Mouse (Mus musculus): ENCODE data around the gene Cbx6. TPM values are rescaled to one million over a fixed set of nuclear protein-coding genes. Genes with fewer than 3 reads are reported as not detected.

Gene Cbx6
- polyA plus RNA-seq (2015; fragmentation: Nextera tagmentation; extraction: Ambion mirVana), result 39.1 and 39.7 TPM in 2 replicates

GRCm38 (mm10) chr15:79834130-79834880 is at the start of gene Cbx6, which contains the start of gene Npcd:
Cbx6 (minus strand) TSS chr15:79834688.
Npcd (minus strand) TSS chr15:79834237.
- H3K4me2 ChIP-seq (replicated peaks), result peak within 1 kb of the TSS; percentile 72
- H3K4me3 ChIP-seq (replicated peaks), result peak within 1 kb of the TSS; percentile 85
- H3K9me3 ChIP-seq, result no peaks in the 10 kb centered on the region
- WGBS, result 1% methylated on average over 58 of the region's 58 CpGs
- H3K27me3 ChIP-seq (replicated peaks), result no peaks in the 10 kb centered on the region
- peaks cover 25% of the 10 kb centered on the region for H3K4me1 ChIP-seq (replicated peaks)
- no peaks in the 10 kb centered on the region for H3K36me3 ChIP-seq
- ATAC-seq, result peak; percentile 92
- peak within 1 kb of the TSS; percentile 83 for H3K9ac ChIP-seq
- peak within 1 kb of the TSS; percentile 92 for H3K27ac ChIP-seq

- peak overlapping the region; percentile 31 for H3K9ac ChIP-seq
- peak overlapping the region; percentile 66 for H3K27ac ChIP-seq
- no peaks in the 10 kb centered on the region for H3K36me3 ChIP-seq
- peaks cover 6% of the 10 kb centered on the region for H3K4me1 ChIP-seq (replicated peaks)
- H3K4me2 ChIP-seq (replicated peaks), result peak overlapping the region; percentile 63
- peak overlapping the region; percentile 45 for H3K4me3 ChIP-seq (replicated peaks)
- H3K27me3 ChIP-seq (replicated peaks), result no peaks in the 10 kb centered on the region
- H3K9me3 ChIP-seq, result no peaks in the 10 kb centered on the region
- ATAC-seq, result peak; percentile 89
- WGBS, result under 1% methylated on average over 30 of the region's 30 CpGs
Observed at GRCm38 (mm10) chr15:79883352-79883822, 48.9 kb upstream of the Cbx6 start.

- Histone ChIP-seq H3K4me2 (replicated peaks) (peak overlapping the region; percentile 63), H3K9ac (0 out of 2 replicates have a peak overlapping the region, but pooled peaks have one; percentile 31), H3K4me3 (replicated peaks) (peak overlapping the region; percentile 45), H3K27ac (no peak overlapping the region), H3K4me1 (replicated peaks) (peaks cover 6% of the 10 kb centered on the region), H3K36me3 (no peaks in the 10 kb centered on the region), H3K9me3 (no peaks in the 10 kb centered on the region), H3K27me3 (replicated peaks) (no peaks in the 10 kb centered on the region)
- peak; percentile 9; the same call in 1 of the 2 replicates for ATAC-seq
- 32% methylated on average over 19 of the region's 19 CpGs for WGBS
Observed at GRCm38 (mm10) chr15:79882623-79883267, 48.3 kb upstream of the Cbx6 start.

- Histone ChIP-seq H3K4me3 (replicated peaks) (no peak overlapping the region), H3K9ac (no peak overlapping the region), H3K36me3 (no peaks in the 10 kb centered on the region), H3K4me2 (replicated peaks) (no peak overlapping the region), H3K9me3 (no peaks in the 10 kb centered on the region), H3K27ac (no peak overlapping the region), H3K4me1 (replicated peaks) (peaks cover 6% of the 10 kb centered on the region), H3K27me3 (replicated peaks) (no peaks in the 10 kb centered on the region)
- ATAC-seq, result no peak
- WGBS, result 81% methylated on average over 3 of the region's 3 CpGs
Observed at GRCm38 (mm10) chr15:79880477-79880876, 46.0 kb upstream of the Cbx6 start.

- peak overlapping the region; percentile 0; the same call in 1 of the 2 replicates for H3K4me2 ChIP-seq (replicated peaks)
- H3K4me3 ChIP-seq (replicated peaks), result no peak overlapping the region
- H3K9ac ChIP-seq, result no peak overlapping the region
- 20% methylated on average over 13 of the region's 13 CpGs for WGBS
- no peaks in the 10 kb centered on the region for H3K9me3 ChIP-seq
- H3K4me1 ChIP-seq (replicated peaks), result peaks cover 6% of the 10 kb centered on the region
- ATAC-seq, result peak; percentile 77
- H3K27me3 ChIP-seq (replicated peaks), result no peaks in the 10 kb centered on the region
- H3K27ac ChIP-seq, result peak overlapping the region; percentile 54
- no peaks in the 10 kb centered on the region for H3K36me3 ChIP-seq
Observed at GRCm38 (mm10) chr15:79879319-79879718, 44.8 kb upstream of the Cbx6 start.

GRCm38 (mm10) chr15:79878725-79879136 is 44.2 kb upstream of the Cbx6 start:
- WGBS, result 70% methylated on average over 6 of the region's 6 CpGs
- H3K9ac ChIP-seq, result no peak overlapping the region
- ATAC-seq, result 0 out of 2 replicates have a peak, but pooled peaks have one; percentile 8
- peaks cover 6% of the 10 kb centered on the region for H3K4me1 ChIP-seq (replicated peaks)
- H3K36me3 ChIP-seq, result no peaks in the 10 kb centered on the region
- H3K4me3 ChIP-seq (replicated peaks), result no peak overlapping the region
- no peaks in the 10 kb centered on the region for H3K9me3 ChIP-seq
- peak overlapping the region; percentile 42; the same call in 1 of the 2 replicates for H3K27ac ChIP-seq
- H3K27me3 ChIP-seq (replicated peaks), result no peaks in the 10 kb centered on the region
- H3K4me2 ChIP-seq (replicated peaks), result peak overlapping the region; percentile 0; the same call in 1 of the 2 replicates

GRCm38 (mm10) chr15:79875261-79875995 is 40.9 kb upstream of the Cbx6 start:
- 83% methylated on average over 18 of the region's 18 CpGs for WGBS
- H3K4me2 ChIP-seq (replicated peaks), result no peak overlapping the region
- no peak overlapping the region for H3K4me3 ChIP-seq (replicated peaks)
- no peak overlapping the region for H3K9ac ChIP-seq
- ATAC-seq, result no peak
- no peaks in the 10 kb centered on the region for H3K9me3 ChIP-seq
- no peaks in the 10 kb centered on the region for H3K36me3 ChIP-seq
- H3K27ac ChIP-seq, result no peak overlapping the region
- H3K27me3 ChIP-seq (replicated peaks), result no peaks in the 10 kb centered on the region
- peaks cover 6% of the 10 kb centered on the region for H3K4me1 ChIP-seq (replicated peaks)

- no peak overlapping the region for H3K4me3 ChIP-seq (replicated peaks)
- H3K27me3 ChIP-seq (replicated peaks), result no peaks in the 10 kb centered on the region
- no peaks in the 10 kb centered on the region for H3K36me3 ChIP-seq
- H3K27ac ChIP-seq, result no peak overlapping the region
- no peaks in the 10 kb centered on the region; the same call in 1 of the 2 replicates for H3K4me1 ChIP-seq (replicated peaks)
- H3K9me3 ChIP-seq, result no peaks in the 10 kb centered on the region
- no peak for ATAC-seq
- H3K9ac ChIP-seq, result no peak overlapping the region
- 65% methylated on average over 2 of the region's 2 CpGs for WGBS
- no peak overlapping the region for H3K4me2 ChIP-seq (replicated peaks)
Observed at GRCm38 (mm10) chr15:79873995-79874394, 39.5 kb upstream of the Cbx6 start.

GRCm38 (mm10) chr15:79873545-79873944 is 39.1 kb upstream of the Cbx6 start:
- H3K4me1 ChIP-seq (replicated peaks), result no peaks in the 10 kb centered on the region
- no peak overlapping the region for H3K27ac ChIP-seq
- H3K36me3 ChIP-seq, result no peaks in the 10 kb centered on the region
- H3K4me3 ChIP-seq (replicated peaks), result no peak overlapping the region
- no peak for ATAC-seq
- no peak overlapping the region for H3K9ac ChIP-seq
- WGBS, result 87% methylated on average over 8 of the region's 8 CpGs
- no peaks in the 10 kb centered on the region for H3K27me3 ChIP-seq (replicated peaks)
- no peaks in the 10 kb centered on the region for H3K9me3 ChIP-seq
- no peak overlapping the region for H3K4me2 ChIP-seq (replicated peaks)

GRCm38 (mm10) chr15:79867260-79868002 is 32.9 kb upstream of the Cbx6 start:
- H3K27me3 ChIP-seq (replicated peaks), result no peaks in the 10 kb centered on the region
- no peak for ATAC-seq
- WGBS, result 86% methylated on average over 3 of the region's 3 CpGs
- no peaks in the 10 kb centered on the region for H3K36me3 ChIP-seq
- no peaks in the 10 kb centered on the region for H3K9me3 ChIP-seq
- H3K4me3 ChIP-seq (replicated peaks), result no peak overlapping the region
- no peaks in the 10 kb centered on the region for H3K4me1 ChIP-seq (replicated peaks)
- H3K27ac ChIP-seq, result no peak overlapping the region
- no peak overlapping the region for H3K4me2 ChIP-seq (replicated peaks)
- H3K9ac ChIP-seq, result no peak overlapping the region

- ATAC-seq, result no peak
- Histone ChIP-seq H3K27ac (no peak overlapping the region), H3K4me1 (replicated peaks) (no peaks in the 10 kb centered on the region), H3K9ac (no peak overlapping the region), H3K4me3 (replicated peaks) (no peak overlapping the region), H3K9me3 (no peaks in the 10 kb centered on the region), H3K27me3 (replicated peaks) (no peaks in the 10 kb centered on the region), H3K4me2 (replicated peaks) (no peak overlapping the region), H3K36me3 (no peaks in the 10 kb centered on the region)
- WGBS, result 86% methylated on average over 9 of the region's 9 CpGs
Observed at GRCm38 (mm10) chr15:79859821-79860220, 25.3 kb upstream of the Cbx6 start.
